Mouse (Mus musculus): ENCODE data around the gene Thrb.

- TF ChIP-seq GATA1 (IDR thresholded peaks at IDR 0.05; ENCODE audit: borderline replicate concordance, low read length) = no peak
- no peak for TF ChIP-seq FLI1 (IDR thresholded peaks at IDR 0.05; ENCODE audit: low read length)
These were observed 371.9 kb downstream of the Thrb start for GRCm38 (mm10) chr14:18031941-18032340.
